Mouse (Mus musculus) bone marrow macrophage, adult 2 months (primary cell): ENCODE results near the gene Asna1. TPM values are rescaled to one million over a fixed set of nuclear protein-coding genes. Genes with fewer than 3 reads are reported as not detected.

ENCODE experiments used
- H3K27ac ChIP-seq: 2 replicates; pipeline ENCODE4 v1.5.1; 2012; ENCODE audit warnings: low read depth, low read length; ENCODE audit not compliant: insufficient read depth
- H3K4me1 ChIP-seq: 2 replicates; pipeline ENCODE4 v1.6.1; 2012; ENCODE audit warnings: low read length; ENCODE audit not compliant: control insufficient read depth, insufficient read depth
- H3K4me3 ChIP-seq: 2 replicates; pipeline ENCODE4 v1.5.1; 2012; ENCODE audit warnings: mild to moderate bottlenecking, low read length, moderate library complexity; ENCODE audit not compliant: insufficient read depth
- CTCF ChIP-seq: IDR thresholded peaks from 2 replicates; pipeline ENCODE4 v1.5.1; 2012; ENCODE audit warnings: low read depth, mild to moderate bottlenecking, low read length, moderate library complexity
- POLR2A ChIP-seq: IDR thresholded peaks from 2 replicates; pipeline ENCODE4 v1.6.1; 2012; ENCODE audit warnings: mild to moderate bottlenecking, low read depth, low read length, borderline replicate concordance
- polyA plus RNA-seq: library from polyadenylated mRNA; stranded (reverse); fragments of >200 nt; gene quantifications from 2 replicates; pipeline ENCODE4 v1.2.4, GENCODE M21; 2012; ENCODE audit not compliant: missing spikeins, insufficient read depth, insufficient read length

The Asna1 gene
- polyA plus RNA-seq, 1 experiment: 74.5 TPM

- Histone ChIP-seq H3K4me1 (peaks cover 9% of the 10 kb centered on the region), H3K27ac (no peak overlapping the region), H3K4me3 (no peak overlapping the region)
- TF ChIP-seq POLR2A (no peak), CTCF (no peak)
Measured at GRCm38 (mm10) chr8:85021514-85022055, 3.5 kb downstream of the Asna1 start.

GRCm38 (mm10) chr8:85017209-85017608 lies 7.9 kb downstream of the Asna1 start:
- H3K4me1 ChIP-seq: no peaks in the 10 kb centered on the region
- TF ChIP-seq POLR2A (no peak), CTCF (no peak)
- no peak overlapping the region for H3K27ac ChIP-seq
- no peak overlapping the region for H3K4me3 ChIP-seq

GRCm38 (mm10) chr8:85016724-85017123 lies 8.4 kb downstream of the Asna1 start:
- TF ChIP-seq POLR2A: no peak
- TF ChIP-seq CTCF: no peak
- H3K4me3 ChIP-seq: no peak overlapping the region
- no peak overlapping the region for H3K27ac ChIP-seq
- H3K4me1 ChIP-seq: no peaks in the 10 kb centered on the region

- no peak within 1 kb of the TSS for H3K4me3 ChIP-seq
- H3K27ac ChIP-seq: no peak within 1 kb of the TSS
- no peaks in the 10 kb centered on the region for H3K4me1 ChIP-seq
- TF ChIP-seq POLR2A: no peak
- no peak for TF ChIP-seq CTCF
Measured at GRCm38 (mm10) chr8:85014431-85014830, 10.7 kb downstream of the Asna1 start, which contains the start of gene Best2. Gene Best2 (minus strand): TSS chr8:85014531.

- H3K27ac ChIP-seq: no peak overlapping the region
- H3K4me1 ChIP-seq: no peaks in the 10 kb centered on the region
- peak; percentile 32; the same call in 1 of the 2 replicates for TF ChIP-seq CTCF
- TF ChIP-seq POLR2A: no peak
- H3K4me3 ChIP-seq: no peak overlapping the region
Measured at GRCm38 (mm10) chr8:85013230-85013840, 11.7 kb downstream of the Asna1 start.

- Histone ChIP-seq H3K4me1 (no peaks in the 10 kb centered on the region), H3K27ac (no peak overlapping the region), H3K4me3 (no peak overlapping the region)
- TF ChIP-seq POLR2A (no peak), CTCF (no peak)
Measured at GRCm38 (mm10) chr8:85011242-85011641, 13.8 kb downstream of the Asna1 start.

- TF ChIP-seq CTCF (no peak), POLR2A (no peak)
- Histone ChIP-seq H3K27ac (no peak overlapping the region), H3K4me1 (no peaks in the 10 kb centered on the region), H3K4me3 (no peak overlapping the region)
Measured at GRCm38 (mm10) chr8:85007686-85008085, 17.4 kb downstream of the Asna1 start.

GRCm38 (mm10) chr8:84997649-84998295 lies 27.3 kb downstream of the Asna1 start:
- no peak overlapping the region for H3K27ac ChIP-seq
- peaks cover 4% of the 10 kb centered on the region; the same call in 1 of the 2 replicates for H3K4me1 ChIP-seq
- H3K4me3 ChIP-seq: no peak overlapping the region
- no peak for TF ChIP-seq POLR2A
- TF ChIP-seq CTCF: peak; percentile 43; the same call in 1 of the 2 replicates

GRCm38 (mm10) chr8:84996978-84997377 lies 28.1 kb downstream of the Asna1 start:
- Histone ChIP-seq H3K4me3 (no peak overlapping the region), H3K27ac (no peak overlapping the region), H3K4me1 (peaks cover 4% of the 10 kb centered on the region; the same call in 1 of the 2 replicates)
- no peak for TF ChIP-seq CTCF
- no peak for TF ChIP-seq POLR2A

GRCm38 (mm10) chr8:84995680-84996079 lies 29.4 kb downstream of the Asna1 start:
- no peak for TF ChIP-seq POLR2A
- no peak for TF ChIP-seq CTCF
- Histone ChIP-seq H3K27ac (no peak overlapping the region), H3K4me3 (no peak overlapping the region), H3K4me1 (peaks cover 8% of the 10 kb centered on the region)
